Mouse (Mus musculus): ENCODE results near the gene Adamts8. TPM values are rescaled to one million over a fixed set of nuclear protein-coding genes. Genes with fewer than 3 reads are reported as not detected.

Gene Adamts8
- total RNA-seq (2021): 1 to 10 TPM; 4.2 to 4.6 TPM
- long read RNA-seq, transcript Adamts8-201 (9 exons, 3,631 nt): major isoform, 7 of 7 reads
- long read RNA-seq, partial matches to known transcripts: 0 of 7 reads
- long read RNA-seq, other reads (novel, unspliced or antisense): 0 of 7 reads

DNA sequence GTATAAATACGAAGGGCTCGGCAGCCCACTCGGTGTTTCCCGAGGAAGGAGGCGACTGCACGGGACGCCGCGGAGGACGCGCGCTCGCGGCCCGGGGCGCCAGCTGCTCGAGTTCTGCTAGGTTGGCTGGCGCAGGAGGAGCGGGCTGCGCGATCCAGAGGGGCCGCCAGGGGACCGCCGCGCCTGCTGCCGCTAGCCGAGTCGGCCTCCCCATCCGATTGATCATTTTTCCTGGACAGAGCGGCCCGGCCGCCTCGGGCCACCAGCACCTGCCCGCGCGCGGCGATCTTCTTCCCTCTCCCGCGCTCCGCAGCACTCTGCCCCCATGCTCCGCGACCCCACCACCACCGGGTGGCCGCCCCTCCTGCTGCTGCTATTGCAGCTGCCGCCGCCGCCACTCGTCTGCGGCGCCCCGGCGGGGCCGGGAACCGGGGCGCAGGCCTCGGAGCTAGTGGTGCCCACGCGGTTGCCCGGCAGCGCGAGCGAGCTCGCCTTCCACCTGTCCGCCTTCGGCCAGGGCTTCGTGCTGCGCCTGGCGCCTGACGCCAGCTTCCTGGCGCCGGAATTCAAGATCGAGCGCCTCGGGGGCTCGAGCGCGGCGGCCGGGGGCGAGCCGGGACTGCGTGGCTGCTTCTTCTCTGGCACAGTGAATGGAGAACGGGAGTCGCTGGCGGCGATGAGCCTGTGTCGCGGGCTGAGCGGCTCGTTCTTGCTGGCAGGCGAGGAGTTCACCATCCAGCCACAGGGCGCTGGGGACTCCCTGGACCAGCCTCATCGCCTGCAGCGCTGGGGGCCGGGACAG, at the start of gene Adamts8:
TSS of gene Adamts8 (plus strand) at position 51 of the 802 bp plus-strand sequence.
- DNase-seq (ENCODE audit: low spot score in 2 of 2): peak; percentile 47 to 48

DNA sequence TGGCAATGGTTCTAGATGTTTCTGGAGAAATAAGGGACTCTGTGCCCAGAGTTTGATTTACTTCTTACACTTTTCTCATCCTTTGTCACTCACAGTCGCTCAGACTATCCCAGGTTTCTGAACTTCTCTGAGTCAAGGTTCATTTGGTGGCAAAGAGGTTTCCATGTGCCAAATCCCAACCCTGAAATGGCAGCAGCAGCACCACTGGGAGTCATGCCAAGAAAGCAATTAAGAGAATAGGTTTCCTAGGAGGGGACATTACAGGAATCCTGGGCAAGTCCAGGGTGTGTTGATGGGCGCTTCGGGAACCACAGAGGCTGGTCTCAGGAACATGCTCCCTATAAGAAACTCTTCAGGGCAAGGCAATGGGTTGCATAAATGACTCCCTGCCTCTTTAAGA, 46.7 kb upstream of the Adamts8 start:
- no peak for DNase-seq (ENCODE audit: low spot score in 2 of 2)

DNA sequence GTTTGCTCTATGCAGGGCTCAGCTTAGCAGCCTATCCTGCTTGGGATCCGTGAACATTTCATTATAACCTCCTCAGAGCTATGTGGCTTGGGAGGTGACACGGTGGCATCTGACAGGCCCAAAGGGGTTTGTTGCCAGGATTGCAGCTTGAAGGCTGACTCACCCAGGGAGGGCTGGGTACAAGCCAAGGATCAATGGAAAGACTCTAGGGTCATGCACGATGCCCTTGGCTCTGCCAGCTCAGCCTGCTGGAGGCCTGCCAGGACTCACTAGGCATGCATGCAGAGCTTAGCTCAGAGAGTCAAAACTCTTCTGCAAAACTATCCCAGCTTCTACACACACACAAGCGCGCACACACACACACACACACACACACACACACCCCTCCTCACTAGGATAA, 45.6 kb upstream of the Adamts8 start:
- DNase-seq (ENCODE audit: low spot score in 2 of 2): peak in 1 of 2 experiments; percentile 37

DNA sequence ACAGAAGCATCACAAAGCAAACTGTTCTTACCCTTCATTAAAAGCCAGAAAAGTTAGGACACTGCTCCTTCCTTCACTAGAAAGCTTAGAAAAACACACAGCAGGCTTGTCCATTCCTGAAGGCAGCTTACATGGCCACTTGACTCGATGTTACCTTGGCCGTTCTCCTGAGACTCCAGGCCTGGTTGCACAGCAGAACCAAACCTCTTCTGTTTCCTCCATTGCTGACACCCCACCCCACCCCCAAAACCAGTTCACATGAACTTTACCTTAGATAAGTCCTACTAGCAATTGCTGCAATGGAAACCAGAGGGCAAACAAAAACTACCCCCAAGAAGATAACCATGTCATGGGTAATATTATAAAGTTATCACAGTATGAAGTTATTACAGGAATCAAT, 45.2 kb upstream of the Adamts8 start:
- DNase-seq (ENCODE audit: low spot score in 2 of 2): no peak

DNA sequence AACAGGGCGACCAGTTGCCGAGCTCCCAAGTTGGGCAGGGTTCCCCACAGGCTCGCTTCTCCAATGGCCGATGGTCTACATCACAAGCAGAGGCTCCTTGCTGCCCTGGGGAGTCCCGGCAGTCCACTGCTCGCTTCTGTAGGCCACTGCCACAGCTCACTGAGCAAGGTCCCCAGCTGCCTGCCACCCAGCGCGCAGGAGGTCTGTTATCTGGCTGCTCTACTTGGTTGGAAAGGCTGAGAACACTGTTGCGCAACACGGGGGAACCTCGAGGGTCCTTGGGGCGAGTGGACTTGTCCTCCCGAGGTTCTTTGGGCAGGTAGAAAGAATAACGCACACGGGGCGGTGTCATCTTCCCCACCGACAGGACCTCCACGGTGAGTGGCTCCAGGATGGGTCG, 40.2 kb upstream of the Adamts8 start:
- DNase-seq (ENCODE audit: low spot score in 2 of 2): no peak

DNA sequence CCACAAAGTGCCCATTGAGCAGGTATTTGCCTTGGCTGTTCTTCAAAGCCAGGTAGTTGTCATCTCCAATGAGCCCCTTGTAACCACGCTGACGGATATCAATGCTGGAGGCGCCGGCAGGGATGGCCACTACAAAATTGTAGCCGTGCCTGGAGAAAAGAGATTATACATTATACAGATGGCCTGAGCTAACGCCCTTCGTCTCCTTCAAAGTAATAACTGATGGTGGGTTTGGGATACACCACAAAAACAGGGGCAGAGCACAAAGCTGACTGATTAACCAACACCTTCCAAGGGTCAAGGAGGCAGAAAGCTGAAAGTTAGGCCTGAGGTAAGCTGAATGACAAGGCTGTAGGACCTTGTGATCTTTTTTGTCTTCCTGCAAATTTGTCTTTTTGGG, 39.7 kb upstream of the Adamts8 start:
- DNase-seq (ENCODE audit: low spot score in 2 of 2): no peak

DNA sequence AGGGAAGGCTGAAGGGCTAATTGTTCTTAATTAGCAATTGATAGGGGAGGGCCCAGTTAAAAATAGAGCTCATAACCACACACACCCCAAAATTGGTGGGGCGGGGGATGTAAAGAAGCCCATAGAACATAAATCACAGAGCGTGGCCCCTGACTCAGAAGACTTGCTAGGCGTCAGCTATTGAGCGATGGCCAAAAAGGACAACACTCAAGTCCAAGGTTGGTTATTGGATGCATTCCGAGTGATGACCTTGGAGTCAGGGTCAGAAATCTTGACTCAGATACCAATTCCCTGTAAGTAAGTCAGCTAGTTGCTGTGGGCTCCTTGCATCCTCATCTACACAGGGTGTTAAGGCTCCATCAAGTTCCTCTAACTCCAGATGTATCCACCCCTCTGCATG, 39.1 kb upstream of the Adamts8 start:
- DNase-seq (ENCODE audit: low spot score in 2 of 2): no peak

DNA sequence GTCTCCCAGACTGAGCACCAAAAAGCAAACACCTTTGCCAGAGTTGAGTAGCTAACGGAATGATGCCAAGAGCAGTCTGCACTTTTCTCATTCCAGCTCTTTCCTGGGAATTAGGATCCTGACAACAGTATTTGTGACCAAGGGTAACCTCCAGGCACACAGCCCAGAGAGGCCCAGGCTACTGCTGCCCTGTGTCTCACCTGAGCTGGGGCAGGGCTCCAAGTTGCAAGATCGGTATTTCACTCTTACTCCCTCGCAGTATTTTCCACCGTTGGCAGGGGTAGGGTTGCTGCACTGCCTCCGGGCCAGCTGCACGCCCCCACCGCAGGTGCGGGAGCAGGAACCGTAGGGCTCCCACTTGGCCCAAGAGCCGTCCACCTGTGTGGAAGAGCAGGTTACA, 36.5 kb upstream of the Adamts8 start:
- DNase-seq (ENCODE audit: low spot score in 2 of 2): no peak

DNA sequence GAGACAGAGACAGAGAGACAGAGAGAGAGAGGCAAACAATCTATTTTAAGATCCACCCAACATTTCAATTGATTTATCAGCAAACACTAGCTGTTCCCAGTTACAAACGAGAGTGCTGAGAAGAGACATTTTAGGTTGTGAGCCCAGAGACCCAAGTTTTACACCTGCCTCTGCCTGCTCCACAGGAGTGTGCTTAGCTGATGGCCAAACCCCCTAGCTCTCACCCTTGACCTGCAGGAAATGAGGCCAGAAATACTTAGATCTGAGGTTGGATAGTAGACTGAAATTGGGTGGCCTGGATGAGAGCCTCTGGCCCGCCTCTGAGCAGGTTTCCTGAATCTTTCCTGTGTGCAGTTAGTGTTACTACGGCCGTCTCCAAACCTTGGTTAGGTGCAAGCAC, 35.9 kb upstream of the Adamts8 start:
- DNase-seq (ENCODE audit: low spot score in 2 of 2): no peak

DNA sequence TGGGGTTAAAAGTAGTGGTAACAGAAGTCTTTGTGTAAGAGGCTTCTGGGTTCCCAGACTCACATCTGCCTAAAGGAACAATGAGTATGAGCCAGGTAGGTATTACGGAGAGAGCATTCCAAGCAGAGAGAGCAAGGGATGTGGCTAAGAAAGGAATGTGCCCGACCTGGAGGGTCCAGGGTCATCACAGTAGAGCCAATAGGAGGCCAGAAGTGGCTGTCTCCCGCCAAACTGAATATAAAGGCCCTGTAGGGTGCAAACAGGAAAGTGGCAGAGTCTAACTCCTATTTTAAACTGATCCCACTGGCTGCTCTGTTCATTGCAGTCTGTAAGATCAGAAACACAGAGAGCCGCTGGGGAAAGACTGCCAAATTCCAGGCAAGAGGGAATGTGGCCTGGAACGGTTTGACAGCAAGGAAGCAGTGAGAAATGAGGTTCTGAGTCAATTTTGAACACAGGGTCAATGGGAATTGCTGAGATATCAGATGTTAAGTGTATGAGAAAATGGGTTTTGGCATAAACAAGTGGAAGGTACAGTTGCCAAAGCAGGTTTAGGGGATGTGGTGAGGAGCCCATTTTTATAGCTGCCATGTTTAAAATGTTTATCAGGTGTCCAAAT, 34.6 kb upstream of the Adamts8 start:
- DNase-seq (ENCODE audit: low spot score in 2 of 2): no peak

DNA sequence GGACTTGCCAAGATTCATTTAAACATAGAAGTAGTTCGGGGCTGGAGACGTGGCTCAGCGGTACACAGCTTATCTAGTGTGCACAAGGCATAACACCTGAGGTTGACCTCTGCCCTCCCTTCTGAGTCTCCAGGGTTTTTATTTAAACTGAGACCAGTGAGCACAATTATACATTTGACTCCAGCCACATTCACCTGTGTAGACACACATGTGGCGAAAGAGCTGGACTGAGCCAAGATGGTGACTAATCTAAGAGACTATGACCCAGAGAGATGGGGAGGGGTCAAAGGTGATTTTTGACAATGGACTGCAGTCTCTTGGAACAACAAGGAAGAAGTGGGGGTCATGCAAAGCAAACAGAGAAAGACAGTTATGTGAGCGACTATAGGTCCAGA, 34.1 kb upstream of the Adamts8 start:
- no peak for DNase-seq (ENCODE audit: low spot score in 2 of 2)

DNA sequence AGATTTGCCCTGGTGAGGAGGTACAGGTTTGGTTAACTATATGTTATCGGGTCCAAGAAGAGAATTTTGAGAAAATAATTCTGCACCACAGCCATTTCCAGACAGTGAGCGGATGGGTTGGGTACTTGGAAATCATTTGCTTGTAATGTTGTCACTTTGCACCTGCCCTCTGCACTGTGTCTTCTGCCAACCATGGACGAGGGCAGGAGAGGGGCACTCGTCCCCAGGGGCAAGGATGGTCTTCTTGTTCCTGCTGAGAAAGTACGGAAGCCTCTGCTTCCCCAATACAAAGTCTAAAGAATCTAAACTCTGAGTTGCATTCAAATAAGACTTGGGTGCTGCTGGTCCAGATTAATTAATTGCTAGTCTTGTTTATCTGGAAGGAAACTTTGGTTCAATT, 33.4 kb upstream of the Adamts8 start:
- DNase-seq (ENCODE audit: low spot score in 2 of 2): no peak

DNA sequence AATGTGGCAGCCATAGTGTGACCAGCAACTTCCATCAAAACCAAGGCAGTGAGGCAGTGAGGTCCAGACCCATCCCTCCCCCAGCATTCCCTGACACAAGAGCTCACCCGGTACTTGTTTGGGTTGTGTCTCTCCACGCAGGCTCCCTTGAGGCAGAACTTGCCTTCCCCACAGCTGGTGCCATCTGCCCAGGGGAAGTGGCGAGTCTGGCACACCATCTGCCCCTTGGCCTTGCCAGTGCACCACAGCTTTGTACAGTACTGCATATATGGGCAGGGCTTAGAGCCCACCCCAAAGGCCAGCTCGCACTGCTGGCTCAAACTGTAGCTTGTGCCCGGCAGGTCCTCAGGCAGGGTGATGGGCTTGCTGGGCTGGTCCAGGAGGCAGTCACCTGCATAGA, 31.9 kb upstream of the Adamts8 start:
- DNase-seq (ENCODE audit: low spot score in 2 of 2): no peak

DNA sequence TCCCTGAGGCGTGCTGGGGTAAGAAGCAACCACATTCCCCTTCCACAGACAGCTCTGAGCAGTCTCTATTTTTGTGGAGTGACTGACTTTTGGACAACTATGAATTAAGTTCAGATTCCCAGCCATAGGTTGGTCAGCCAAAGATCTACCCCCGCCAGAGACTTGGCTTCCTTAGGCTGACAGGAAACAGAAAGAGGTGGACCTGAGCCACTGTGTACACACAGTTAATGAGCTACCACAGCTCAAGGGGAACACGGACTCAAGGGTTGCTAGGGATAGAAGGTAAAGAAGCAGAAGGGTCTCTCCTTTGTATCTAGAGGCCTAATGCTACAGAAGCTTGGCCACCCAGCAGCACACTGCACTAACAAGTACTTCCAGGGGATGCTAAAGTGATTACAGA, 30.2 kb upstream of the Adamts8 start:
- no peak for DNase-seq (ENCODE audit: low spot score in 2 of 2)

DNA sequence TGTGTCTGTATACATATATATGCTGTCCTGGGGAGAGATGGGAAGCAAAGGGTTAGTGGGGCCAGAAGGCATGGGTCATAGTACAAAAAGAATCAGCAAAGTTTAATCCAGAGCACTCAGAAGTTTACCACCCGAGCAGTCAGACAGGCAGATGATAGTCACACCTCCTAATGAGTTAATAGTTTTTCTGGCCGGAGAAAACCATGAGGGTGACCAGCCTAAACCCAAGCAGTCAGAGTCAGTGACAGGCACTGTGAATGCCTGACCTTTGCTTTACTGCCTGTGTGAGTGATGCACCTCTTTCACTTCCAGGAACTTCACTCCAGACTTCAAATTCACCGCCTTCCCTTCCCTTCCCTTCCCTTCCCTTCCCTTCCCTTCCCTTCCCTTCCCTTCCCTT, 28.9 kb upstream of the Adamts8 start:
- no peak for DNase-seq (ENCODE audit: low spot score in 2 of 2)

DNA sequence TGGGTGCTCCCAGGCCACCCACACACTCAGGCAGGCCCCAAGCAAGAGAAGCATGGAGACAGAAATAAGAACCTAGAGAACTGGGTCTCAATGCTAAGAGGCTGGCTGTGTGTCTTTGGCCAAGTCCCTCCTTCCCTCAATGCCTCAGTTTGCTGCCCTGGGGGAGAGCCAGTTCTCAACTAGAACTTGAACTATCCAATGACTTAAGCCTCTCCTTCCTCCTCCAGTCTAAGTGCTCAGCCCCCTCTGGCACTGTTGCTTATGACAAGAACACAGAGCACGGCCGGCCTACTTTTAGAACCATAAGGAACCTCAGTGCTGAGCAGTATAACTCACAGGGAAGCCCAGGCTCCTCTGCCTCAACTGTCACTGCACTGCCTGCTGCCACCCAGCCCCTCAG, 28.1 kb upstream of the Adamts8 start:
- DNase-seq (ENCODE audit: low spot score in 2 of 2): no peak

DNA sequence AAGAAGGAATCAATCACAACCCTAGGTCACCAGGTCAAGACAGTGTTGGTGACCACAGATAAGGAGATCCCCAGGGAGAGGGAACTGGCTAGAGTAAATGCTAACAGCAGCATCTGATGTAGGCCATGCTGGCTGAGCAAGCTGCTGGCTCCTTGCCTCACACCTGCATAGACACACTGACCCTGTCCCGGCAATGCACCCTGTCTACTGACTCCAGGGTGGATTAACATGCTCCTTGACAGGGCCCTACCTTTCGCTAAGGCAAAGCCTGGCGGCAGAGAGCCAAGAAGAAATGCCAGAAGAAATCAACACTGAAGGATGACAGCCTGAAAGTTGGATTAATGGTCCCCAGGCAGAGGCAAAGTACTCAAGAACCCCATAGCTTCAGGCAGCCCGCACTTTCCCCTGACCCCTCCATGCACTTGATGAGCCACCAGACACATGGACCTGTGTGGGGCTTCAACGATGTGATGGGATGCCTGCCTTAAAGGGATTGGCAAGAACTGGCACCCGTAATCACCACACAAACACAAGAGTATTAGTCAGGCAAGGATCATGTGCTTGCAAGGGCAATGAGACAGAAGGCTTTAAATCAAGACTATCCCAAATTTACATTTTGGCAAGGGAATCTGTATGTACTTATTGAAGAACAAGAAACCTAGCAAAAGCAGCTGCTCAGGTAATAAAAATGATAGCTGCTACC, 25.9 kb upstream of the Adamts8 start:
- DNase-seq (ENCODE audit: low spot score in 2 of 2): no peak

DNA sequence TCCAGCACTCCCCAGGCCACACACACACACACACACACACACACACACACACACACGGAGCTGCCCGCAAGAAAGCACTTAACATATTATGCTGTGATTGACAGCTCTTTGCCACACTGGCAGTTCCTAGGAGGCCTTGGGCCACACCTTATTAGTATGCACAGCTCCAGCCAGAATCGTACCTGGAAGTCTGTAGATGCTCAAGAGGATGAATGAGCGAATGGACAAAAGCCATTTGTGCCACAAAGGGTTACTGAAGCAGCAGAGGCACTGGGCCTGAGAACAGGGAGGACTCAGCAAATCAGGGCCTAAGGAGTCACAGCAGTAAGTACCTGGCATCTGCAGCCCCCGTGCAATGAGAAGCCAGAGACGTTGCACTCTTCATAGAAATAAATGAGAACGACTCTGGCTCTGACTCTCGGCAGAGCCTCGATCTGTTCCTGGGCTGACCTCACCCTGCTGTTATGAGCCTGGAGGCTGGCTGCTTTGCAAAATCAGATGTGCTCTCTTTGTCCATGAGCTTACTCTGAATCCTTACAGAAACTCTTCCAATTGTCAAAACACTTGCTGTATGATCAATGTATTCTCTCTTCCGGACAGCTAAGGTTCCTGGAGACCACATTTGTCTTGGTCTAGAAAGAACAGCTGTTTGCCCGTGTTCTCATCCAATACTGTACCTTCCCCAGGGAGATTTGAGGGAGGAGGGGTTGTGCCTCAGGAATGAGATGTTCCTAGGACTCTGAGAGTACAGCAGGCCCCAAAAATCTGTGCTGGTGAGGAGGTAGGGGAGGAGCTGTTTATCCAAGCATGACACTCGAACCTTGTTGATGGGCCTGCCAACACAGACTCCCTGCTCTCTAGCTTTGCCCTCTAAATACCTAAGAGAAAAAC, 23.7 kb upstream of the Adamts8 start:
- DNase-seq (ENCODE audit: low spot score in 2 of 2): no peak

DNA sequence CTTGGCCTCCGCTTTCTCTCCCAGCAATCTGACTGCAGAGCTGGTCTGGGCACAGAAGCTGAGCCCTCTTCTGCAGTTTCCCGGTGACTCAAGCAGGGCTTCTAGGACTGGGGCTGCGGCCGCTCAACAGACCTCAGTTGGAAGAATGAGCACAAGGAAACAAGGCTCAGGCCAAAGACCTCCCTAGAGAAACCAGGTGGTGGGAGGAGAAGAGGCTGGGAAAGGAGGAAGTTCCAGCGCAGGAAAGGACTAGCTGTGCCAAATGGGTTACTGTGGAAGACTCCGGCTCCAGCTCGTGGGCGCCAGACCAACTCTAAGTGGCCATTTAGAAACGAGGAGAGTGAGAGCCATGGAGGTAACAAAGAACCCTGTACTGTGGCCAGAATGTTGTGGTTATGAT, 22.7 kb upstream of the Adamts8 start:
- no peak for DNase-seq (ENCODE audit: low spot score in 2 of 2)

DNA sequence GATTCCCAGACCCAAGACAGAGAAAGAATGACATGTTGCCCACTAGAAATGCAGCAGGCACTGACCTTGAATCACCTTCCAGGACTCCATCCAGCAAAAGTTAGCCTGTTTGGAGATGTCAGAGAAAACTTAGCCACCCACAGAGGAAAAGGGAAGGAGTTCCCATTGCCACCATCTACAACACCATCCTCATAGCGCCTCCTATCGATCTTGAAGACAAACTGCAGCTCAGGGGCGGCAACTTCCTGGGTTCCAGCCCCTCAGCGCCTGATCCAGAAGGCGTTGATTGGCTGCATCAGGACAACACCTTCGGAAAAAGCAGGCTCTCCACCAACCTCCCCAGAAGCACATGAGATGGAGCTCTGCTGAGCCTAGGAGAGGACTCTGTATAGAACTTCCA, 21.6 kb upstream of the Adamts8 start:
- no peak for DNase-seq (ENCODE audit: low spot score in 2 of 2)
